Mouse (Mus musculus): ENCODE results near the gene Prss16. TPM values are rescaled to one million over a fixed set of nuclear protein-coding genes. Genes with fewer than 3 reads are reported as not detected.

Prss16 gene
- polyA plus RNA-seq, 1 experiment from 2014 or later: 0.20 TPM

- H3K4me1 ChIP-seq (ENCODE audit: control insufficient read depth, insufficient read depth, low read length): no peaks in the 10 kb centered on the region; the same call in 1 of the 2 replicates
- DNase-seq (ENCODE audit: low spot score) (peak; percentile 71), ATAC-seq (ENCODE audit: insufficient number of reproducible peaks, low FRiP score, low TSS enrichment, low read depth) (peak; percentile 84)
- no peak overlapping the region for H3K27ac ChIP-seq (replicated peaks; ENCODE audit: low read depth, low read length)
- H3K4me2 ChIP-seq (ENCODE audit: low read depth, severe bottlenecking): peak overlapping the region; percentile 91
- H3K9me3 ChIP-seq (ENCODE audit: control insufficient read depth, low read length): no peaks in the 10 kb centered on the region
- H3K36me3 ChIP-seq (ENCODE audit: control insufficient read depth, insufficient read depth, low read length): no peaks in the 10 kb centered on the region
- under 1% methylated on average over 45 of the region's 45 CpGs for WGBS
- H3K4me3 ChIP-seq (ENCODE audit: low read depth, low read length): peak overlapping the region; percentile 49
- 0 out of 2 replicates have a peak overlapping the region, but pooled peaks have one; percentile 5 for H3K9ac ChIP-seq (ENCODE audit: low read length)
- H3K27me3 ChIP-seq (ENCODE audit: control insufficient read depth, insufficient read depth, low read length): peaks cover 86% of the 10 kb centered on the region
Measured at GRCm38 (mm10) chr13:22005605-22006333, 3.8 kb downstream of the Prss16 start.

GRCm38 (mm10) chr13:22001823-22002222, 7.7 kb downstream of the Prss16 start:
- Histone ChIP-seq H3K9me3 (ENCODE audit: control insufficient read depth, low read length) (no peaks in the 10 kb centered on the region), H3K4me2 (ENCODE audit: low read depth, severe bottlenecking) (no peak overlapping the region), H3K4me1 (ENCODE audit: control insufficient read depth, insufficient read depth, low read length) (peaks cover 1% of the 10 kb centered on the region), H3K27me3 (ENCODE audit: control insufficient read depth, insufficient read depth, low read length) (peaks cover 82% of the 10 kb centered on the region), H3K4me3 (ENCODE audit: low read depth, low read length) (no peak overlapping the region), H3K9ac (ENCODE audit: low read length) (no peak overlapping the region), H3K36me3 (ENCODE audit: control insufficient read depth, insufficient read depth, low read length) (no peaks in the 10 kb centered on the region), H3K27ac (replicated peaks; ENCODE audit: low read depth, low read length) (no peak overlapping the region)
- DNase-seq (ENCODE audit: low spot score) (no peak), ATAC-seq (ENCODE audit: insufficient number of reproducible peaks, low FRiP score, low TSS enrichment, low read depth) (no peak)
- 25% methylated on average over 5 of the region's 5 CpGs for WGBS

GRCm38 (mm10) chr13:22001346-22001745, 8.2 kb downstream of the Prss16 start:
- Histone ChIP-seq H3K4me2 (ENCODE audit: low read depth, severe bottlenecking) (no peak overlapping the region), H3K36me3 (ENCODE audit: control insufficient read depth, insufficient read depth, low read length) (no peaks in the 10 kb centered on the region), H3K27ac (replicated peaks; ENCODE audit: low read depth, low read length) (no peak overlapping the region), H3K9me3 (ENCODE audit: control insufficient read depth, low read length) (no peaks in the 10 kb centered on the region), H3K4me3 (ENCODE audit: low read depth, low read length) (no peak overlapping the region), H3K27me3 (ENCODE audit: control insufficient read depth, insufficient read depth, low read length) (peaks cover 82% of the 10 kb centered on the region), H3K4me1 (ENCODE audit: control insufficient read depth, insufficient read depth, low read length) (peaks cover 3% of the 10 kb centered on the region; the same call in 1 of the 2 replicates), H3K9ac (ENCODE audit: low read length) (no peak overlapping the region)
- ATAC-seq (ENCODE audit: insufficient number of reproducible peaks, low FRiP score, low TSS enrichment, low read depth): no peak
- DNase-seq (ENCODE audit: low spot score): no peak
- WGBS: 52% methylated on average over 2 of the region's 2 CpGs

DNA sequence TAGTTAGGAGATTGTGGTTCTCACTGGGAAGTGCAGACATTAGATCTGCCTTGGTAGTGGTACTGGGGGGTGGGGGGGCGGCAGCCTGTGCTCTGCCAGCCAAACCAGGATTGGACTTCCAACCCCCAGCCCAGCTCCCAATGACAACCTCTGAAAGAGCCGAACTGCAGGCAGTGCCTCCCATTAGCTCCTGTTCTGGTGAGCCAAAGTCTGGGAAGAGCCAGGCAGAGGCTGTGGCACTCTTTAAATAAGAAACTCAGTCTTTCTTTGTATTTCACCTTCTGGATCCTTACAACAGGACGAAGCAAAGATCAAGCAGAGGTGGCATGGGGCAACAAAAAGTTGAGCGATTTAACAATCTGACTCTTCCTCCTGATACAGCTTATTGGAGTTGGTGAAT, 10.4 kb downstream of the Prss16 start:
- no peaks in the 10 kb centered on the region for H3K9me3 ChIP-seq (ENCODE audit: control insufficient read depth, low read length)
- WGBS: 33% methylated on average over 4 of the region's 4 CpGs
- peaks cover 73% of the 10 kb centered on the region for H3K27me3 ChIP-seq (ENCODE audit: control insufficient read depth, insufficient read depth, low read length)
- H3K9ac ChIP-seq (ENCODE audit: low read length): no peak overlapping the region
- H3K4me1 ChIP-seq (ENCODE audit: control insufficient read depth, insufficient read depth, low read length): peaks cover 10% of the 10 kb centered on the region
- H3K4me2 ChIP-seq (ENCODE audit: low read depth, severe bottlenecking): no peak overlapping the region
- H3K27ac ChIP-seq (replicated peaks; ENCODE audit: low read depth, low read length): no peak overlapping the region
- no peak overlapping the region for H3K4me3 ChIP-seq (ENCODE audit: low read depth, low read length)
- H3K36me3 ChIP-seq (ENCODE audit: control insufficient read depth, insufficient read depth, low read length): no peaks in the 10 kb centered on the region
- no peak for DNase-seq (ENCODE audit: low spot score)
- no peak for ATAC-seq (ENCODE audit: insufficient number of reproducible peaks, low FRiP score, low TSS enrichment, low read depth)

GRCm38 (mm10) chr13:21998412-21998811, 11.1 kb downstream of the Prss16 start:
- no peaks in the 10 kb centered on the region for H3K36me3 ChIP-seq (ENCODE audit: control insufficient read depth, insufficient read depth, low read length)
- no peak overlapping the region for H3K9ac ChIP-seq (ENCODE audit: low read length)
- peaks cover 67% of the 10 kb centered on the region for H3K27me3 ChIP-seq (ENCODE audit: control insufficient read depth, insufficient read depth, low read length)
- H3K9me3 ChIP-seq (ENCODE audit: control insufficient read depth, low read length): no peaks in the 10 kb centered on the region
- H3K4me2 ChIP-seq (ENCODE audit: low read depth, severe bottlenecking): no peak overlapping the region
- H3K4me1 ChIP-seq (ENCODE audit: control insufficient read depth, insufficient read depth, low read length): peaks cover 10% of the 10 kb centered on the region
- no peak overlapping the region for H3K4me3 ChIP-seq (ENCODE audit: low read depth, low read length)
- WGBS: 23% methylated on average over 3 of the region's 3 CpGs
- ATAC-seq (ENCODE audit: insufficient number of reproducible peaks, low FRiP score, low TSS enrichment, low read depth) (no peak), DNase-seq (ENCODE audit: low spot score) (no peak)
- no peak overlapping the region for H3K27ac ChIP-seq (replicated peaks; ENCODE audit: low read depth, low read length)

- Histone ChIP-seq H3K9me3 (ENCODE audit: control insufficient read depth, low read length) (no peaks in the 10 kb centered on the region), H3K4me3 (ENCODE audit: low read depth, low read length) (no peak overlapping the region), H3K4me2 (ENCODE audit: low read depth, severe bottlenecking) (no peak overlapping the region), H3K27ac (replicated peaks; ENCODE audit: low read depth, low read length) (no peak overlapping the region), H3K36me3 (ENCODE audit: control insufficient read depth, insufficient read depth, low read length) (no peaks in the 10 kb centered on the region), H3K9ac (ENCODE audit: low read length) (no peak overlapping the region), H3K27me3 (ENCODE audit: control insufficient read depth, insufficient read depth, low read length) (peaks cover 61% of the 10 kb centered on the region), H3K4me1 (ENCODE audit: control insufficient read depth, insufficient read depth, low read length) (peaks cover 10% of the 10 kb centered on the region)
- WGBS: 12% methylated on average over 4 of the region's 4 CpGs
- DNase-seq (ENCODE audit: low spot score) (no peak), ATAC-seq (ENCODE audit: insufficient number of reproducible peaks, low FRiP score, low TSS enrichment, low read depth) (no peak)
Measured at GRCm38 (mm10) chr13:21997821-21998220, 11.7 kb downstream of the Prss16 start.

GRCm38 (mm10) chr13:21997201-21997820, 12.2 kb downstream of the Prss16 start:
- Histone ChIP-seq H3K4me1 (ENCODE audit: control insufficient read depth, insufficient read depth, low read length) (peaks cover 10% of the 10 kb centered on the region), H3K36me3 (ENCODE audit: control insufficient read depth, insufficient read depth, low read length) (no peaks in the 10 kb centered on the region), H3K4me2 (ENCODE audit: low read depth, severe bottlenecking) (peak overlapping the region; percentile 45), H3K9ac (ENCODE audit: low read length) (no peak overlapping the region), H3K27me3 (ENCODE audit: control insufficient read depth, insufficient read depth, low read length) (peaks cover 60% of the 10 kb centered on the region), H3K9me3 (ENCODE audit: control insufficient read depth, low read length) (no peaks in the 10 kb centered on the region), H3K27ac (replicated peaks; ENCODE audit: low read depth, low read length) (no peak overlapping the region), H3K4me3 (ENCODE audit: low read depth, low read length) (peak overlapping the region; percentile 23)
- peak; percentile 49 for DNase-seq (ENCODE audit: low spot score)
- under 1% methylated on average over 21 of the region's 21 CpGs for WGBS
- ATAC-seq (ENCODE audit: insufficient number of reproducible peaks, low FRiP score, low TSS enrichment, low read depth): no peak

DNA sequence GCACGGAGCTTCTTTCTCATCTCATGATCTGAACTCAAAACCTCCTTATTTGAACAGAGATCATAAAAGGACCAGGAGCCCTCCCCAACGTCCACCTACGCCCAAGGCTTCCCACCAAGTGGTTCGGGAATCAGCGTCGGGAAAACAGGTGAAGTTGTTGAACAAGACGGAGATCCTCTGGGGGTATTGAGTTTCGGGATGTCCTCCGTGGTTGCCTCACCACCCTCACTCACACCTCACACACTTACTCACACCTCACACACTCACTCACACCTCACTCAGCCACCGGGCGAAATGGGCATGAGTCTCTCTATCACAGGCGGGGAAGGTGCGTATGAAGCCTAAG, 12.7 kb downstream of the Prss16 start:
- H3K4me3 ChIP-seq (ENCODE audit: low read depth, low read length): peak overlapping the region; percentile 23
- WGBS: under 1% methylated on average over 13 of the region's 13 CpGs
- H3K27ac ChIP-seq (replicated peaks; ENCODE audit: low read depth, low read length): no peak overlapping the region
- H3K9me3 ChIP-seq (ENCODE audit: control insufficient read depth, low read length): no peaks in the 10 kb centered on the region
- H3K27me3 ChIP-seq (ENCODE audit: control insufficient read depth, insufficient read depth, low read length): peaks cover 55% of the 10 kb centered on the region
- H3K4me1 ChIP-seq (ENCODE audit: control insufficient read depth, insufficient read depth, low read length): peaks cover 10% of the 10 kb centered on the region
- no peak overlapping the region for H3K9ac ChIP-seq (ENCODE audit: low read length)
- no peaks in the 10 kb centered on the region for H3K36me3 ChIP-seq (ENCODE audit: control insufficient read depth, insufficient read depth, low read length)
- DNase-seq (ENCODE audit: low spot score) (peak; percentile 54), ATAC-seq (ENCODE audit: insufficient number of reproducible peaks, low FRiP score, low TSS enrichment, low read depth) (no peak)
- peak overlapping the region; percentile 45 for H3K4me2 ChIP-seq (ENCODE audit: low read depth, severe bottlenecking)
